Comparison of ENCODE assay signal across 9 mouse cellular contexts in the genomic region with DNA sequence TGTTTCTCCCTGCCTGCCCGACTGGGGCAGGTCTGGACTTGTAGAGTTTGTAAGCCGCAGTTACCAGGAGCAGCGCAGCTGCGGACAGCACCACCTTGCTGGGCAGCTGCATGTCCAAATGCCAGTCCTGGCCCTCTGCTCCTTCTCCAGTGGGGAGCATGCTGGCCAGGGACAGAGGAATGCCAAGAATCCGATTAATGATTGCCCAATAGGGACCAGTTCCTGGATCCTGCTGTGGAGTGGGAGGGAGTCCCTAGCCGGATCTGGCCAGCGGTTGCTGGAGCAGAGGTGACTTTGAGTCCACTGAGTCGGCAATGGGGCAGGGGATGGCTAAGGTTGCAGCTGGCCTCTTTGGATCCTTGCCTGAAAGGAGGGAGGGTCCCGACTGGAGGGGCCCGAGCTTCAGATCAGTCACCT. TPM values are rescaled to one million over a fixed set of nuclear protein-coding genes. Genes with fewer than 3 reads are reported as not detected.
DNase-seq lines count a peak whose midpoint lies in the region; ATAC-seq lines count a peak whose summit lies in the region.
"Had no signal": no experiment of that assay in that cellular context is flagged by ENCODE, and none has a peak within 500 bp of the region (broad histone marks: within the 10 kb centered on the region; RNA-seq: fewer than 3 reads in every experiment).

No protein-coding gene starts in this region.

- no peak overlapping the region for H3K4me3 ChIP-seq in lung, embryonic 15.5 days
- H3K4me3 ChIP-seq: midbrain, embryonic 12.5 days had no signal

- DNase-seq in adrenal gland, adult (ENCODE audit: inconsistent age in 2 of 2, low spot score in 1 of 2) = peak; percentile 62 to 82
- no peak for DNase-seq in adrenal gland, postnatal 4 days (ENCODE audit: low spot score in 2 of 2)
- peak; percentile 2 for DNase-seq in NIH3T3 (ENCODE audit: low read depth)
- peak; percentile 19 for DNase-seq in gastrocnemius, postnatal 14 days
- peak; percentile 91 to 97 for DNase-seq in kidney, adult 8-10 months
- DNase-seq in thymus, postnatal 36 days = no peak
- no peak for DNase-seq in frontal cortex, adult 2 months (ENCODE audit: extremely low spot score in 1 of 2, low spot score in 1 of 2)

- no peaks in the 10 kb centered on the region for H3K36me3 ChIP-seq in lung, embryonic 15.5 days
- H3K36me3 ChIP-seq: midbrain, embryonic 12.5 days had no signal

- peaks cover 15% of the 10 kb centered on the region for H3K4me1 ChIP-seq in lung, embryonic 15.5 days

- H3K27me3 ChIP-seq in lung, embryonic 15.5 days = no peaks in the 10 kb centered on the region

- peak; percentile 70 for ATAC-seq in lung, embryonic 15.5 days (ENCODE audit: borderline replicate concordance, extremely low read depth, low FRiP score, low TSS enrichment)

- H3K27ac ChIP-seq in lung, embryonic 15.5 days = peak overlapping the region; percentile 84
- H3K27ac ChIP-seq: midbrain, embryonic 12.5 days had no signal

- H3K9ac ChIP-seq in lung, embryonic 15.5 days = peak overlapping the region; percentile 6; the same call in 1 of the 2 replicates
- H3K9ac ChIP-seq: midbrain, embryonic 12.5 days had no signal

- intact Hi-C loops in gastrocnemius, postnatal 14 days (cut with DNase I; ENCODE audit: low total_unique reads) = no loop called here

- H3K9me3 ChIP-seq in lung, embryonic 15.5 days = no peaks in the 10 kb centered on the region
- H3K9me3 ChIP-seq: midbrain, embryonic 12.5 days had no signal

- 12% methylated on average over 10 of the region's 10 CpGs for WGBS in lung, embryonic 15.5 days

- H3K4me2 ChIP-seq in lung, embryonic 15.5 days = peak overlapping the region; percentile 35
- H3K4me2 ChIP-seq: midbrain, embryonic 12.5 days had no signal

RNA-seq across cellular contexts. Expression of a gene that starts 0.3 kb away (rescaled TPM):
- 1 to 10 TPM; 6.3 to 7.3 TPM for total RNA-seq in adrenal gland, postnatal 4 days (2021)
- total RNA-seq in gastrocnemius, postnatal 14 days (2021) = under 1 TPM in 1 of 2 experiments, not detected in 1; 0.10 TPM
- polyA plus RNA-seq in lung, embryonic 15.5 days (2015; fragmentation: Nextera tagmentation; extraction: Ambion mirVana) = 0.83 and 1.1 TPM in 2 replicates
- polyA plus RNA-seq in frontal cortex, adult 2 months (2012; rRNA removed) = 4.4 and 5.0 TPM in 2 replicates

Comparison
In these comparisons a context has a peak if more than half of its experiments do, and no peak if none do; other contexts are left out.
1. DNase-seq: peak in adrenal gland, adult (2 of 2), NIH3T3 (single experiment), gastrocnemius, postnatal 14 days (single experiment) and kidney, adult 8-10 months (2 of 2); none in adrenal gland, postnatal 4 days (0 of 2), thymus, postnatal 36 days (0 of 2) and frontal cortex, adult 2 months (0 of 2).
2. RNA of a gene that starts 0.3 kb away (total RNA-seq): 6.3 to 7.3 TPM in adrenal gland, postnatal 4 days; 0.10 TPM in gastrocnemius, postnatal 14 days; every median in the first group is over 4 times any median in the second.